Mouse (Mus musculus): ENCODE data around the gene Galk1.

DNA sequence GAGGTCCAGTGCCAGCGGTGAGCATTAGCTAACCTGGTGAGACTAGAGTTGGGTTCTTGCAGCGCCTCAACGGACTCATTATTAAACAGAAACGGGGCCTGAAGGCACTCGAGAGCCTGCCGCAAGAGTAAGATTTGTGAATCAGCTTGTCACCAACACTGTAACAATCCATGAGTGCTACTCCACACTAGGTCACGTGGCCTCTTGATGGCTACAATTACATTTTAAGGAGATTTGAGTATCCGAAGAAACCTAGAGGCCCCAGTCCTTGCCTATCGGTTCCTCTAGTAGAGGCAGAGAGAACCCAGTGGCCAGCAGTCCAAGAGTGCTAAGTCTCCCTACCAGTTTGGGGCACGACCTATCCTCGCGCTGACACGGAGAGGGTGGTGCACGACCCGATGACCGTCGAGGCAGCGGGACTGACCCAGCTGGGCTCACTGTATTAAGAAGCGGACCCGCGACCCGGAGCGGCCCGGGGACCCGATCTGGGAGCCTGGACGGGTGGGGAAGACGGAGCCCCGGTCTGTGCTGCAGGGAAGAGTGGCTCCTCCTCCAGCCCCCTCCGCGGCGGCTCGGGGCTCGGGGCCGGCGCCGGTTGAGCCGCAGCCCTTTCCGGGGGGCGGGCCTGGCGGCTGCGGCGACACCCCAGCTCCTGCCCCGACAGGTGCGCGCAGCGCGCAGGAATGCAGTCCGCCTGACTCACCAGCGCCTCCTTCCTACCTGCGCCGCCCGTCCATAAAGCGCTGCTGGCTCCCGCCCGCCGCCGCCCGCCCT, 38.0 kb downstream of the Galk1 start, which contains the start of gene Itgb4:
- TF ChIP-seq CTCF (IDR thresholded peaks at IDR 0.05; ENCODE audit: low read depth): peak; percentile 34
- TF ChIP-seq EP300 (IDR thresholded peaks at IDR 0.05; ENCODE audit: low read depth): no peak
